Mouse (Mus musculus) liver, embryonic 14.5 days (tissue): Measurements from ENCODE around the gene Srgap1.

Experiments used
- CTCF ChIP-seq: IDR thresholded peaks from 2 replicates; pipeline ENCODE4 v1.5.1; 2016; ENCODE audit warnings: antibody characterized with exemption, low read depth, control low read depth
- EP300 ChIP-seq: IDR thresholded peaks from 2 replicates; pipeline ENCODE4 v1.6.1; 2016; ENCODE audit warnings: antibody characterized with exemption, low read depth

- TF ChIP-seq CTCF: no peak
- TF ChIP-seq EP300: no peak
Measured at GRCm38 (mm10) chr10:121996500-121996899, 50.6 kb downstream of the Srgap1 start.
